Comparison of ENCODE assay signal across 19 mouse cellular contexts in the genomic region with DNA sequence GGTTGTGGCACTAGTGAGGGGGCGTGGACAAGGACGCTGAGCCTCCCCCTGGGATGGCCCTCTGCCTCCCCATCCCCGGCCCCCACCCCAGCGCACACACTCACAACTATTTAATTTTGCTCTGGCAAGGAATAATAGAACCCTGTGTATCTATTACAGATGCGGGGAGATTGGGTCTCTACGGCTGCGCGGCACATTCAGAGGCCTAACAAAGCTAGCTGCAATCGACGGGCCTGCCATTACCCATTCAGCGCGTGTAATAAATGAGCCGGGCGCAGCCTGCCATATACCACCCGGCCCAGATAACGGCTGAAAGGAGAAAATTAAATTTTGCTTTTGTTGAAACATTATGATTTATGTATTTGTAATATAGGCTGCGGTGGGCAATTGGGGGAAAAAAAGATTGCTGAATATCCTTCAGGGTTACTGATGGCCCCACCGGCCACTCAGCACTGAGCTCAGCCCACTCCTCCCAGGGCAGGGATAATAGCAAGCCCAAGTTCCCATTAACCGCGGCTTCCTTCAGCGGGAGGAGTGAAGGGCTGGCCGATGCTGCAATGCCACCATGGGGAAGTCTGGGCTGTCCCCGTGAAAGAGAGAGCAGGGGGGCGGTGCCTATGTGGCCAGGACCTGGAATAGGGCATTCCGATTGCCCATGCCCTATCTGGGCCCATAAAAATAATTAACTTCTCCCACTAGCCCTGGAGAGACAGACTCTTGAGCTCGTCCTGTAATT. TPM values are rescaled to one million over a fixed set of nuclear protein-coding genes. Genes with fewer than 3 reads are reported as not detected.
DNase-seq lines count a peak whose midpoint lies in the region; ATAC-seq lines count a peak whose summit lies in the region.
"Had no signal": no experiment of that assay in that cellular context is flagged by ENCODE, and none has a peak within 500 bp of the region (broad histone marks: within the 10 kb centered on the region; RNA-seq: fewer than 3 reads in every experiment).

No protein-coding gene starts in this region.

- DNase-seq in neural tube, embryonic 11.5 days (ENCODE audit: low spot score) = peak; percentile 44
- no peak for DNase-seq in neural tube, embryonic 10.5 days (ENCODE audit: extremely low spot score, low spot score)
- DNase-seq in hindbrain, embryonic 11.5 days (ENCODE audit: low spot score) = no peak
- DNase-seq in gastrocnemius, adult 18-20 months (ENCODE audit: low spot score) = no peak
- no peak for DNase-seq in left cerebral cortex, adult 11 months (ENCODE audit: low spot score)
- DNase-seq: cerebellum, adult 18-20 months; gastrocnemius, postnatal 14 days; kidney, postnatal 36 days; lung, adult 2 months had no signal

- no peak overlapping the region for H3K4me3 ChIP-seq in neural tube, embryonic 11.5 days (ENCODE audit: low read depth, low read length)
- H3K4me3 ChIP-seq in hindbrain, embryonic 11.5 days (ENCODE audit: low read depth, low read length) = no peak overlapping the region
- no peak overlapping the region for H3K4me3 ChIP-seq in intestine, embryonic 16.5 days (ENCODE audit: low read length)
- H3K4me3 ChIP-seq in neural tube, embryonic 15.5 days (replicated peaks) = no peak overlapping the region
- H3K4me3 ChIP-seq: heart, embryonic 13.5 days; left cerebral cortex, adult 2 months; limb, embryonic 15.5 days had no signal

- H3K27me3 ChIP-seq in neural tube, embryonic 11.5 days (ENCODE audit: control insufficient read depth, insufficient read depth, low read length) = no peaks in the 10 kb centered on the region; the same call in 1 of the 2 replicates
- H3K27me3 ChIP-seq in hindbrain, embryonic 11.5 days (ENCODE audit: control insufficient read depth, insufficient read depth, low read length) = no peaks in the 10 kb centered on the region
- no peaks in the 10 kb centered on the region; the same call in 1 of the 2 replicates for H3K27me3 ChIP-seq in intestine, embryonic 16.5 days (replicated peaks; ENCODE audit: control insufficient read depth, insufficient read depth, low read length)
- peaks cover 18% of the 10 kb centered on the region for H3K27me3 ChIP-seq in neural tube, embryonic 15.5 days (replicated peaks)

- H3K9ac ChIP-seq in neural tube, embryonic 11.5 days (ENCODE audit: low read length) = no peak overlapping the region
- no peak overlapping the region; the same call in 1 of the 2 replicates for H3K9ac ChIP-seq in hindbrain, embryonic 11.5 days (ENCODE audit: low read depth, low read length)
- H3K9ac ChIP-seq in intestine, embryonic 16.5 days (ENCODE audit: low read depth, low read length) = no peak overlapping the region
- H3K9ac ChIP-seq in neural tube, embryonic 15.5 days (replicated peaks) = no peak overlapping the region
- H3K9ac ChIP-seq: heart, embryonic 13.5 days; limb, embryonic 15.5 days had no signal

- H3K27ac ChIP-seq in neural tube, embryonic 11.5 days (ENCODE audit: low read depth, low read length) = peak overlapping the region; percentile 29; the same call in 1 of the 2 replicates
- peak overlapping the region; percentile 33 for H3K27ac ChIP-seq in hindbrain, embryonic 11.5 days (ENCODE audit: low read depth, low read length)
- H3K27ac ChIP-seq in intestine, embryonic 16.5 days (ENCODE audit: low read length) = no peak overlapping the region
- 0 out of 2 replicates have a peak overlapping the region, but pooled peaks have one; percentile 33 for H3K27ac ChIP-seq in neural tube, embryonic 15.5 days (replicated peaks)
- H3K27ac ChIP-seq: heart, embryonic 13.5 days; left cerebral cortex, adult 2 months; limb, embryonic 15.5 days had no signal

- H3K9me3 ChIP-seq in neural tube, embryonic 11.5 days (ENCODE audit: control insufficient read depth, low read length) = no peaks in the 10 kb centered on the region
- no peaks in the 10 kb centered on the region for H3K9me3 ChIP-seq in hindbrain, embryonic 11.5 days (ENCODE audit: control insufficient read depth, low read length)
- no peaks in the 10 kb centered on the region for H3K9me3 ChIP-seq in intestine, embryonic 16.5 days (ENCODE audit: control insufficient read depth, low read length)
- no peaks in the 10 kb centered on the region for H3K9me3 ChIP-seq in neural tube, embryonic 15.5 days (replicated peaks)
- H3K9me3 ChIP-seq: heart, embryonic 13.5 days; limb, embryonic 15.5 days had no signal

- 31% methylated on average over 26 of the region's 26 CpGs for WGBS in neural tube, embryonic 11.5 days
- 45% methylated on average over 26 of the region's 26 CpGs for WGBS in hindbrain, embryonic 11.5 days
- 43% methylated on average over 26 of the region's 26 CpGs for WGBS in intestine, embryonic 16.5 days
- 19% methylated on average over 26 of the region's 26 CpGs for WGBS in neural tube, embryonic 15.5 days

- H3K4me2 ChIP-seq in neural tube, embryonic 11.5 days (ENCODE audit: low read depth) = 0 out of 2 replicates have a peak overlapping the region, but pooled peaks have one; percentile 7
- no peak overlapping the region for H3K4me2 ChIP-seq in hindbrain, embryonic 11.5 days (replicated peaks; ENCODE audit: low read depth, low read length)
- peak overlapping the region; percentile 32 for H3K4me2 ChIP-seq in intestine, embryonic 16.5 days (ENCODE audit: low read depth, low read length)
- peak overlapping the region; percentile 29 for H3K4me2 ChIP-seq in neural tube, embryonic 15.5 days
- H3K4me2 ChIP-seq: heart, embryonic 13.5 days; limb, embryonic 15.5 days had no signal

- H3K4me1 ChIP-seq in neural tube, embryonic 11.5 days (ENCODE audit: control insufficient read depth, insufficient read depth, low read length) = no peaks in the 10 kb centered on the region
- H3K4me1 ChIP-seq in hindbrain, embryonic 11.5 days (replicated peaks; ENCODE audit: control insufficient read depth, insufficient read depth, low read length) = no peaks in the 10 kb centered on the region
- H3K4me1 ChIP-seq in intestine, embryonic 16.5 days (ENCODE audit: control insufficient read depth, insufficient read depth, low read length) = 0 out of 2 replicates have a peak, but pooled peaks cover 5% of the 10 kb centered on the region
- peaks cover 14% of the 10 kb centered on the region for H3K4me1 ChIP-seq in neural tube, embryonic 15.5 days

- ATAC-seq in neural tube, embryonic 11.5 days (ENCODE audit: insufficient read depth, low FRiP score, low TSS enrichment) = peak; percentile 38
- peak; percentile 60 for ATAC-seq in hindbrain, embryonic 11.5 days (ENCODE audit: low FRiP score)
- ATAC-seq in intestine, embryonic 16.5 days = peak; percentile 93; the same call in 1 of the 2 replicates
- peak; percentile 73 for ATAC-seq in neural tube, embryonic 15.5 days (ENCODE audit: low FRiP score)
- no peak for ATAC-seq in erythroid progenitor cell, adult 5-6 weeks (replicated peaks; ENCODE audit: low FRiP score, poor library complexity, severe bottlenecking)
- ATAC-seq: activated CD4-positive, CD25-positive, alpha-beta regulatory T cell, adult 4 months had no signal

- H3K36me3 ChIP-seq in neural tube, embryonic 11.5 days (ENCODE audit: control insufficient read depth, insufficient read depth, low read length) = no peaks in the 10 kb centered on the region
- no peaks in the 10 kb centered on the region for H3K36me3 ChIP-seq in hindbrain, embryonic 11.5 days (ENCODE audit: control insufficient read depth, insufficient read depth, low read length)
- no peaks in the 10 kb centered on the region for H3K36me3 ChIP-seq in intestine, embryonic 16.5 days (ENCODE audit: control insufficient read depth, insufficient read depth, low read length)
- H3K36me3 ChIP-seq in neural tube, embryonic 15.5 days = no peaks in the 10 kb centered on the region
- H3K36me3 ChIP-seq: heart, embryonic 13.5 days; limb, embryonic 15.5 days had no signal

RNA-seq across cellular contexts. Expression of gene Nkx1-1, which starts 47.0 kb away (rescaled TPM):
- polyA plus RNA-seq in neural tube, embryonic 11.5 days (2014; fragmentation: Nextera tagmentation; extraction: Ambion mirVana) = 0.59 and 1.2 TPM in 2 replicates
- polyA plus RNA-seq in hindbrain, embryonic 11.5 days (2014; fragmentation: Nextera tagmentation; extraction: Ambion mirVana) = 0.32 and 0.60 TPM in 2 replicates
- polyA plus RNA-seq in intestine, embryonic 16.5 days (2015; fragmentation: Nextera tagmentation; extraction: Ambion mirVana) = not detected in 2 replicates
- 0.40 and 0.79 TPM in 2 replicates for polyA plus RNA-seq in neural tube, embryonic 15.5 days (2015; fragmentation: Nextera tagmentation; extraction: Ambion mirVana)
- not detected in 2 replicates for total RNA-seq in erythroid progenitor cell, adult 5-6 weeks (2015; ENCODE audit: low replicate concordance)
- not detected in 2 replicates for total RNA-seq in erythroid progenitor cell, adult 5-6 weeks (2017; ENCODE audit: low replicate concordance)
- not detected for total RNA-seq in gastrocnemius, adult 18-20 months (2021)
- total RNA-seq: CH12.LX; gastrocnemius, postnatal 14 days; hematopoietic stem cell, adult 5-6 weeks; left cerebral cortex, adult 2 months had no signal
- polyA plus RNA-seq: activated CD4-positive, CD25-positive, alpha-beta regulatory T cell, adult 4 months; heart, embryonic 13.5 days; limb, embryonic 15.5 days; lung, adult 2 months; urinary bladder, adult 2 months had no signal
